Comparison of ENCODE assay signal across 8 mouse cellular contexts in the genomic region with DNA sequence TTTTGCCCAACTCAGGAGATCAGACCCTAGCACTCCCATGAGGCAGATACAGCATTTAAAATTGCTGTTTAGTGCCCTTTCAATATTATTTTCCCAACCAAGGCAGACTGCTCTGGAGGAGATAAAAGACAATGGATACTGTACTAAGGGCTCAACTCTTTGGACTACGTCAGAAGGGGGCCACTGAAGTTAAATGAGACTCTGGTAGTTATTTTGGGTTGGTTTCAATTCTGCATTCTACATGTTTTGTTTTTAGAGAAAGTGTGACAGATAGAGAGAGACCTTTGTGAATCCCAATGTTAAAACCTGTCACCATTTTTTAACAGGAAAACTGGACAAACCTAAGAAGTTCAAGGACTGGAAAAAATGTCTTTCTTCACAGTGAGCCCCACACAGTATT. TPM values are rescaled to one million over a fixed set of nuclear protein-coding genes. Genes with fewer than 3 reads are reported as not detected.
A peak's percentile ranks its signal among the peaks of the same experiment; 100 is the strongest.
DNase-seq lines count a peak whose midpoint lies in the region; ATAC-seq and TF ChIP-seq lines count a peak whose summit lies in the region.

No protein-coding gene starts in this region.

- H3K27ac ChIP-seq in heart, embryonic 16.5 days (ENCODE audit: low read length): peak overlapping the region; percentile 48
- H3K27ac ChIP-seq in bone marrow macrophage, adult 2 months (ENCODE audit: insufficient read depth, low read depth, low read length): peak overlapping the region; percentile 78
- peak overlapping the region; percentile 90; the same call in 1 of the 2 replicates for H3K27ac ChIP-seq in hindbrain, embryonic 15.5 days (replicated peaks)
- H3K27ac ChIP-seq in midbrain, embryonic 13.5 days: no peak overlapping the region

- H3K27me3 ChIP-seq in heart, embryonic 16.5 days (ENCODE audit: control insufficient read depth, insufficient read depth, low read length): no peaks in the 10 kb centered on the region
- no peaks in the 10 kb centered on the region for H3K27me3 ChIP-seq in hindbrain, embryonic 15.5 days
- no peaks in the 10 kb centered on the region for H3K27me3 ChIP-seq in midbrain, embryonic 13.5 days

- H3K36me3 ChIP-seq in heart, embryonic 16.5 days (ENCODE audit: control insufficient read depth, insufficient read depth): no peaks in the 10 kb centered on the region
- H3K36me3 ChIP-seq in hindbrain, embryonic 15.5 days: no peaks in the 10 kb centered on the region
- no peaks in the 10 kb centered on the region for H3K36me3 ChIP-seq in midbrain, embryonic 13.5 days

- peaks cover 17% of the 10 kb centered on the region for H3K4me1 ChIP-seq in heart, embryonic 16.5 days (ENCODE audit: control insufficient read depth, insufficient read depth, low read length)
- peaks cover 63% of the 10 kb centered on the region for H3K4me1 ChIP-seq in bone marrow macrophage, adult 2 months (ENCODE audit: control insufficient read depth, insufficient read depth, low read length)
- H3K4me1 ChIP-seq in hindbrain, embryonic 15.5 days (replicated peaks): peaks cover 30% of the 10 kb centered on the region
- peaks cover 27% of the 10 kb centered on the region for H3K4me1 ChIP-seq in midbrain, embryonic 13.5 days (replicated peaks)

- no peak for DNase-seq in heart, adult 18-20 months
- DNase-seq in gastrocnemius, postnatal 36 days: no peak
- no peak for DNase-seq in right cerebral cortex, postnatal 10 days (ENCODE audit: low spot score in 2 of 2)
- no peak for DNase-seq in left cerebral cortex, adult 18-20 months (ENCODE audit: low spot score in 2 of 2)

- peak overlapping the region; percentile 55; the same call in 1 of the 2 replicates for H3K9ac ChIP-seq in heart, embryonic 16.5 days (ENCODE audit: low read length)
- peak overlapping the region; percentile 91; the same call in 1 of the 2 replicates for H3K9ac ChIP-seq in hindbrain, embryonic 15.5 days
- no peak overlapping the region for H3K9ac ChIP-seq in midbrain, embryonic 13.5 days (replicated peaks)

- H3K9me3 ChIP-seq in heart, embryonic 16.5 days (replicated peaks; ENCODE audit: control insufficient read depth, low read length): no peaks in the 10 kb centered on the region
- no peaks in the 10 kb centered on the region for H3K9me3 ChIP-seq in hindbrain, embryonic 15.5 days
- no peaks in the 10 kb centered on the region for H3K9me3 ChIP-seq in midbrain, embryonic 13.5 days

- no peak for ATAC-seq in heart, embryonic 16.5 days (replicated peaks; ENCODE audit: extremely low read depth, insufficient read depth, low FRiP score)
- no peak for ATAC-seq in hindbrain, embryonic 15.5 days (ENCODE audit: low FRiP score, low read depth)
- no peak for ATAC-seq in midbrain, embryonic 13.5 days

- 66% methylated on average over 1 of the region's 1 CpGs for WGBS in heart, embryonic 16.5 days
- WGBS in hindbrain, embryonic 15.5 days: 77% methylated on average over 1 of the region's 1 CpGs
- 73% methylated on average over 1 of the region's 1 CpGs for WGBS in midbrain, embryonic 13.5 days

- H3K4me2 ChIP-seq in heart, embryonic 16.5 days (ENCODE audit: low read depth, low read length): peak overlapping the region; percentile 94
- H3K4me2 ChIP-seq in hindbrain, embryonic 15.5 days: peak overlapping the region; percentile 90
- H3K4me2 ChIP-seq in midbrain, embryonic 13.5 days (replicated peaks): peak overlapping the region; percentile 97

- H3K4me3 ChIP-seq in heart, embryonic 16.5 days (ENCODE audit: low read length): peak overlapping the region; percentile 84
- peak overlapping the region; percentile 99 for H3K4me3 ChIP-seq in bone marrow macrophage, adult 2 months (ENCODE audit: insufficient read depth, low read length)
- peak overlapping the region; percentile 98 for H3K4me3 ChIP-seq in hindbrain, embryonic 15.5 days
- peak overlapping the region; percentile 92 for H3K4me3 ChIP-seq in midbrain, embryonic 13.5 days (replicated peaks)

- intact Hi-C loops in gastrocnemius, postnatal 36 days (cut with DNase I): no loop called here

- TF ChIP-seq POLR2A in bone marrow macrophage, adult 2 months (IDR thresholded peaks at IDR 0.05; ENCODE audit: borderline replicate concordance, low read depth, low read length): no peak

- no peak for TF ChIP-seq CTCF in bone marrow macrophage, adult 2 months (IDR thresholded peaks at IDR 0.05; ENCODE audit: low read depth, low read length)

RNA-seq across cellular contexts. Expression of a gene that starts 0.9 kb away (rescaled TPM):
- 7.0 and 8.0 TPM in 2 replicates for polyA plus RNA-seq in heart, embryonic 16.5 days (2015; fragmentation: Nextera tagmentation; extraction: Ambion mirVana)
- total RNA-seq in heart, adult 18-20 months (2021): 1 to 10 TPM; 6.5 TPM
- 29.7 and 33.3 TPM in 2 replicates for polyA plus RNA-seq in bone marrow macrophage, adult 2 months (2012; ENCODE audit: insufficient read depth, insufficient read length, missing spikeins)
- 18.3 TPM in 2 replicates for polyA plus RNA-seq in hindbrain, embryonic 15.5 days (2015; fragmentation: Nextera tagmentation; extraction: Ambion mirVana)
- 13.7 and 14.3 TPM in 2 replicates for polyA plus RNA-seq in midbrain, embryonic 13.5 days (2015; fragmentation: Nextera tagmentation; extraction: Ambion mirVana)
- total RNA-seq in gastrocnemius, postnatal 36 days (2021): 1 to 10 TPM; 2.4 to 3.4 TPM
- total RNA-seq in left cerebral cortex, adult 18-20 months (2021): 10 to 100 TPM; 38.7 to 40.8 TPM

RNA-seq across cellular contexts. Expression of a gene that starts 3.4 kb away (rescaled TPM):
- polyA plus RNA-seq in heart, embryonic 16.5 days (2015; fragmentation: Nextera tagmentation; extraction: Ambion mirVana): 39.8 and 44.0 TPM in 2 replicates
- total RNA-seq in heart, adult 18-20 months (2021): 10 to 100 TPM; 10.1 to 11.3 TPM
- polyA plus RNA-seq in bone marrow macrophage, adult 2 months (2012; ENCODE audit: insufficient read depth, insufficient read length, missing spikeins): 24.6 and 29.5 TPM in 2 replicates
- polyA plus RNA-seq in hindbrain, embryonic 15.5 days (2015; fragmentation: Nextera tagmentation; extraction: Ambion mirVana): 53.3 and 53.8 TPM in 2 replicates
- 80.1 and 82.0 TPM in 2 replicates for polyA plus RNA-seq in midbrain, embryonic 13.5 days (2015; fragmentation: Nextera tagmentation; extraction: Ambion mirVana)
- total RNA-seq in gastrocnemius, postnatal 36 days (2021): 1 to 10 TPM; 1.9 to 3.9 TPM
- total RNA-seq in left cerebral cortex, adult 18-20 months (2021): 10 to 100 TPM; 21.7 to 27.0 TPM
